Mouse (Mus musculus): ENCODE measurements around the gene Crygs. TPM values are rescaled to one million over a fixed set of nuclear protein-coding genes. Genes with fewer than 3 reads are reported as not detected.
A peak's percentile ranks its signal among the peaks of the same experiment; 100 is the strongest.

The Crygs gene
- total and polyA plus RNA-seq, 2 experiments from 2014 or later = not detected

- no peak overlapping the region for H3K4me2 ChIP-seq (ENCODE audit: low read depth, low read length)
- H3K9ac ChIP-seq (replicated peaks; ENCODE audit: low read depth, low read length) = no peak overlapping the region
- no peak for TF ChIP-seq CTCF (IDR thresholded peaks at IDR 0.05; ENCODE audit: low read depth)
- no peak for TF ChIP-seq EP300 (IDR thresholded peaks at IDR 0.05; ENCODE audit: low read depth)
- 88% methylated on average over 1 of the region's 1 CpGs for WGBS
- peaks cover 7% of the 10 kb centered on the region; the same call in 1 of the 2 replicates for H3K4me1 ChIP-seq (ENCODE audit: control insufficient read depth, insufficient read depth)
- DNase-seq (ENCODE audit: low spot score) = no peak
- no peak overlapping the region for H3K4me3 ChIP-seq (ENCODE audit: low read depth, low read length)
- no peaks in the 10 kb centered on the region for H3K9me3 ChIP-seq (replicated peaks; ENCODE audit: control insufficient read depth, low read length)
- H3K36me3 ChIP-seq (replicated peaks; ENCODE audit: control insufficient read depth, insufficient read depth, low read length) = no peaks in the 10 kb centered on the region
- H3K27me3 ChIP-seq (ENCODE audit: control insufficient read depth, insufficient read depth, low read length) = no peaks in the 10 kb centered on the region
- H3K27ac ChIP-seq (ENCODE audit: low read depth) = no peak overlapping the region
- no peak for ATAC-seq (ENCODE audit: insufficient read depth, low read depth)
Measured at GRCm38 (mm10) chr16:22847686-22848085, 36.3 kb upstream of the Crygs start.

GRCm38 (mm10) chr16:22845481-22845880 lies 34.1 kb upstream of the Crygs start:
- 68% methylated on average over 4 of the region's 4 CpGs for WGBS
- DNase-seq (ENCODE audit: low spot score) = no peak
- Histone ChIP-seq H3K4me2 (ENCODE audit: low read depth, low read length) (no peak overlapping the region), H3K27me3 (ENCODE audit: control insufficient read depth, insufficient read depth, low read length) (no peaks in the 10 kb centered on the region), H3K9ac (replicated peaks; ENCODE audit: low read depth, low read length) (no peak overlapping the region), H3K4me3 (ENCODE audit: low read depth, low read length) (no peak overlapping the region), H3K9me3 (replicated peaks; ENCODE audit: control insufficient read depth, low read length) (no peaks in the 10 kb centered on the region), H3K27ac (ENCODE audit: low read depth) (no peak overlapping the region), H3K4me1 (ENCODE audit: control insufficient read depth, insufficient read depth) (peaks cover 10% of the 10 kb centered on the region), H3K36me3 (replicated peaks; ENCODE audit: control insufficient read depth, insufficient read depth, low read length) (no peaks in the 10 kb centered on the region; the same call in 1 of the 2 replicates)
- no peak for ATAC-seq (ENCODE audit: insufficient read depth, low read depth)
- TF ChIP-seq CTCF (IDR thresholded peaks at IDR 0.05; ENCODE audit: low read depth) = no peak

- DNase-seq (ENCODE audit: low spot score) (no peak), ATAC-seq (ENCODE audit: insufficient read depth, low read depth) (no peak)
- Histone ChIP-seq H3K4me1 (ENCODE audit: control insufficient read depth, insufficient read depth) (peaks cover 16% of the 10 kb centered on the region), H3K4me3 (ENCODE audit: low read depth, low read length) (peak overlapping the region; percentile 63), H3K9ac (replicated peaks; ENCODE audit: low read depth, low read length) (peak overlapping the region; percentile 76; the same call in 1 of the 2 replicates), H3K4me2 (ENCODE audit: low read depth, low read length) (peak overlapping the region; percentile 88), H3K27ac (ENCODE audit: low read depth) (peak overlapping the region; percentile 84), H3K27me3 (ENCODE audit: control insufficient read depth, insufficient read depth, low read length) (no peaks in the 10 kb centered on the region), H3K9me3 (replicated peaks; ENCODE audit: control insufficient read depth, low read length) (no peaks in the 10 kb centered on the region), H3K36me3 (replicated peaks; ENCODE audit: control insufficient read depth, insufficient read depth, low read length) (no peaks in the 10 kb centered on the region; the same call in 1 of the 2 replicates)
- 70% methylated on average over 5 of the region's 5 CpGs for WGBS
- TF ChIP-seq EP300 (IDR thresholded peaks at IDR 0.05; ENCODE audit: low read depth) = no peak
Measured at GRCm38 (mm10) chr16:22844834-22845233, 33.5 kb upstream of the Crygs start.

GRCm38 (mm10) chr16:22844061-22844801 lies 32.9 kb upstream of the Crygs start:
- peak; percentile 95 for ATAC-seq (ENCODE audit: insufficient read depth, low read depth)
- DNase-seq (ENCODE audit: low spot score) = peak; percentile 86
- Histone ChIP-seq H3K9ac (replicated peaks; ENCODE audit: low read depth, low read length) (peak overlapping the region; percentile 76), H3K27ac (ENCODE audit: low read depth) (peak overlapping the region; percentile 84), H3K36me3 (replicated peaks; ENCODE audit: control insufficient read depth, insufficient read depth, low read length) (no peaks in the 10 kb centered on the region; the same call in 1 of the 2 replicates), H3K4me2 (ENCODE audit: low read depth, low read length) (peak overlapping the region; percentile 88), H3K9me3 (replicated peaks; ENCODE audit: control insufficient read depth, low read length) (no peaks in the 10 kb centered on the region), H3K4me1 (ENCODE audit: control insufficient read depth, insufficient read depth) (peaks cover 22% of the 10 kb centered on the region), H3K4me3 (ENCODE audit: low read depth, low read length) (peak overlapping the region; percentile 63), H3K27me3 (ENCODE audit: control insufficient read depth, insufficient read depth, low read length) (no peaks in the 10 kb centered on the region)
- whole genome bisulfite sequencing = 9% methylated on average over 24 of the region's 26 CpGs
- TF ChIP-seq EP300 (IDR thresholded peaks at IDR 0.05; ENCODE audit: low read depth) (no peak), CTCF (IDR thresholded peaks at IDR 0.05; ENCODE audit: low read depth) (no peak)

GRCm38 (mm10) chr16:22842871-22843270 lies 31.5 kb upstream of the Crygs start:
- Histone ChIP-seq H3K9me3 (replicated peaks; ENCODE audit: control insufficient read depth, low read length) (no peaks in the 10 kb centered on the region), H3K36me3 (replicated peaks; ENCODE audit: control insufficient read depth, insufficient read depth, low read length) (no peaks in the 10 kb centered on the region; the same call in 1 of the 2 replicates), H3K27ac (ENCODE audit: low read depth) (no peak overlapping the region), H3K27me3 (ENCODE audit: control insufficient read depth, insufficient read depth, low read length) (no peaks in the 10 kb centered on the region), H3K4me2 (ENCODE audit: low read depth, low read length) (no peak overlapping the region), H3K4me3 (ENCODE audit: low read depth, low read length) (no peak overlapping the region), H3K4me1 (ENCODE audit: control insufficient read depth, insufficient read depth) (peaks cover 31% of the 10 kb centered on the region), H3K9ac (replicated peaks; ENCODE audit: low read depth, low read length) (no peak overlapping the region)
- no peak for ATAC-seq (ENCODE audit: insufficient read depth, low read depth)
- DNase-seq (ENCODE audit: low spot score) = no peak
- TF ChIP-seq EP300 (IDR thresholded peaks at IDR 0.05; ENCODE audit: low read depth) (no peak), CTCF (IDR thresholded peaks at IDR 0.05; ENCODE audit: low read depth) (no peak)
- WGBS = 93% methylated on average over 5 of the region's 5 CpGs

Measured in heart, postnatal 0 days (tissue).